Mouse (Mus musculus) splenic B cell, adult 2 months (primary cell): ENCODE measurements at regions not wholly inside any gene's neighbourhood (a gene's known extent, or its start where the extent isn't known, plus 50 kb on each side); places are given as distances from the start of the nearest gene placed in this dataset.

Source experiments
- DNase-seq: peaks from one replicate; pipeline ENCODE4 v3.0.0-alpha.2; 2011; ENCODE audit warnings: low read depth, low spot score
- H3K27me3 ChIP-seq: 2 replicates; pipeline ENCODE4 v1.6.1; 2012; ENCODE audit warnings: mild to moderate bottlenecking, low read length, moderate library complexity, mixed read lengths; ENCODE audit not compliant: control insufficient read depth, poor library complexity, insufficient read depth, severe bottlenecking
- H3K36me3 ChIP-seq: 2 replicates; pipeline ENCODE4 v1.6.1; 2012; ENCODE audit warnings: mild to moderate bottlenecking, low read length, moderate library complexity, mixed read lengths; ENCODE audit not compliant: control insufficient read depth, poor library complexity, insufficient read depth, severe bottlenecking

DNA sequence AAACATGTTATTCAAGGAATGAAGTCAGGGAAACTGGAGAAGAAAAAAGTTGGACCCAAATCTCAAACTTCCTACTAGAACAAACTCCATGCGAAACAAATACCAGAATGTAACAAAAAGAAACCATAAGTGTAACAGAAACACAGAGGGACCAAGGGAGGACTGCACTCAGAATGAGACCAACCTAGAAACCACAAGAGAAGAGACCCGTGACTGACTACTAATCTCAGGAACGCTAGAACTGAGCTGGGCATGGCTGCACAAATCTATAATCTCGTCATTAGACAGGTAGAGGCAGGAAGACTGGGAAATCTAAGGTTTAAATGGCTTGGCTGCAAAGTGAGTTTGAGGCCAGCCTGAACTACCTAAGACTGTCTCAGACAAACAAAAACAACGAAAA is 298.5 kb downstream of the Rps24 start:
- Histone ChIP-seq H3K36me3 (no peaks in the 10 kb centered on the region), H3K27me3 (no peaks in the 10 kb centered on the region)
- no peak for DNase-seq

DNA sequence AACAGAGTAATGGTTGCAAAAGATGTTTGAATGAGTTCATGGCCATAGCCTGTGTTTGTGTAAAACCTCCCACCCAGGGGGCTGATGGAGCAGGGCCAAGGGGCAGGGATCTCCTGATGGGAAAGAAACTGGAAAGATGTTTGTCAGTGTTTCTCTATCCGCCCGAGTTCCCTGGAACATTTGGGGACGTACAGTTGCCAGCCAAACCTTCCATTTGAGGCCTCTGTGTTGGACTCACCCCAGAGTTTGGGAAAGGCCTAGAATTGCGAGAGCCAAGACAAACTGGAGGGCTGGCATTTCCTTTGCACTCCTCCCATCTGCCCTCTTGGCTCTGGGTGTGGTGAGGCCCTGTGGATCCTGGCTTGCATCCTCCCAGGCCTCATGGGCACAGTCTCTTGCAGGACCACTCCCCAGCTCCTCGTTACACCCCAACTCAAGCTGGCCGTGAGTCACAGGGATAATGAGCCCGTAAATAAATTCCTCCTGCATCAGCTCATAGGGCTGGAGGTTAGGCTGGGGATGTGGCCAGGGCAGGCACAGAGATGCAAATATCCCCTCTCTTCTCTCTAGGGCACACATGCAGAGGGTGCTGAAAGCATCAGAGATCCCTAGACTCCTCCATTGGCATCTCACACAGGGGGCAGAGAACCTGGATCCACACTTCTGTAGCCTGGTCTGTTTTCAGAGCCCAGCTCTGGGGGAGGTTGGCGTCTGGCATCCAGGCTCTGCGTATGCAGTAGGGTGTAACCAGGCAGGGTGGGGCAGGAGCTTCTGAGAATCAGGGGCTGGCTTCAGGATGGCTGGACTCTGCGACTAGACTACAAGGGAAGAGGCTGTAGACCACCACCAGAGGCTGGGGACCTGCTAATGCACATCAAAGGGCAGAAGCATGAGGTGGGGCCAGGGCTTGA is 306.7 kb downstream of the Rps24 start:
- DNase-seq = no peak
- Histone ChIP-seq H3K27me3 (no peaks in the 10 kb centered on the region), H3K36me3 (no peaks in the 10 kb centered on the region)

DNA sequence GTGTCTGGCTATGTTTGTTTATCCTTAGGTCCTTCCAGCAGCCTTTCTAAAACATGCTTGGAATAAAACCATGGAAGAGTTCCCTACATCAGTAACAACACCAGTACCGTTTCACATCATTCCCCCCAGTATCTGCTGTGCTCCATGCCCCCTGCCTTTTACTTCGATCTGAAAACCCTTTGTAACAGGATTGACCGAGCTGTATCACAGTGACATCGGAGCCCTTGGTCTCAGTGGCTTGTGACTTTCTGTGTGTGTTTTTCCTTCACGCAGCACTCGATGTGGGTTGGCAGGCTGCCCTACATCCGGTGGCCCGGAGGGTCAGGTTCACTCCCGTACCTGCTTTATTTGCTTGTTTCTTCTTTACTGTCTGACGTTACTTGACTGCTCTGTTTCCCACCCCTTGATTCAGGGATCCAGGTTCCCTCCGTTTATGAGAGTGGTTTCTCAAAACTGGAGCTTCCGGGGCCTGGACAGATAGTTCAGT is 307.5 kb downstream of the Rps24 start:
- no peak for DNase-seq
- Histone ChIP-seq H3K27me3 (no peaks in the 10 kb centered on the region), H3K36me3 (no peaks in the 10 kb centered on the region)

GRCm38 (mm10) chr14:24797494-24797893 is 310.6 kb downstream of the Rps24 start:
- no peaks in the 10 kb centered on the region for H3K27me3 ChIP-seq
- no peaks in the 10 kb centered on the region for H3K36me3 ChIP-seq
- no peak for DNase-seq

GRCm38 (mm10) chr14:24798066-24798465 is 311.1 kb downstream of the Rps24 start:
- no peaks in the 10 kb centered on the region for H3K36me3 ChIP-seq
- H3K27me3 ChIP-seq = no peaks in the 10 kb centered on the region
- DNase-seq = no peak

DNA sequence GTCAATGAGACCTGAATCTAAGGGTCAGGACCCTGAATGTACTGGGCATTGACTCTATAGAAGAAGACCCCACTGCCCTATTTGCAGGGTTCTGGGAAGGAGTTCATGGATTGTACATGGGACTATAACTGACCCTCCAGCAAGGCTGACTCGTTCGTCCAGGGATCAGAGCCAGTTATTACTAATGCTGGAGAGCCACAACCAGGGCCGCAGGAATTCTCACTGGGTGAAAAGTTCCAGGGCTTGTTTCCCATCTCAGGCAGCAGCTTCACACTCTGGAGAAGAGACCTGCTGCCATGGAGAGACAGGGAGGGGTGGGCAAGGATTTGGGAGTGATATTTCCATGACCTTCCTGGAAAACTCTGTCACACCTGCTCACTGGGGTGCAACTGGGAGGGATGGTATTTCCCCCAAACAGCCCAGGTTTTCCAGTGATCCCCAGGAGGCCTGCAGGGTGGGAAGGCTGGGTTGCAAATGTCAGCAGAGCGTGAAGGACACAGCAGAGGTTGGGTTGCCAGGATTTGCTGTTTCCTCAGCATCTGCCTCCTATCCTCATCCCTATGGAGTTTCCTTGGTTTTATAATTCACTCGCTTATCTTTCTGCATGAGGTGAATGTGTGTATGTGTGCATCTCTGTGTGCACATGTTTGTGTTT is 316.2 kb downstream of the Rps24 start:
- no peak for DNase-seq

GRCm38 (mm10) chr14:24807061-24807460 is 320.1 kb downstream of the Rps24 start:
- Histone ChIP-seq H3K36me3 (no peaks in the 10 kb centered on the region), H3K27me3 (no peaks in the 10 kb centered on the region)
- DNase-seq = no peak

More for the DNA sequence above, 316.2 kb downstream of the Rps24 start:
- H3K36me3 ChIP-seq = no peaks in the 10 kb centered on the region
- no peaks in the 10 kb centered on the region for H3K27me3 ChIP-seq

- DNase-seq = no peak
- no peaks in the 10 kb centered on the region; the same call in 1 of the 2 replicates for H3K36me3 ChIP-seq
Measured at GRCm38 (mm10) chr14:24822876-24823567, 336.1 kb downstream of the Rps24 start.

GRCm38 (mm10) chr14:24824351-24824750 is 337.4 kb downstream of the Rps24 start:
- no peak for DNase-seq

More at GRCm38 (mm10) chr14:24822876-24823567, 336.1 kb downstream of the Rps24 start:
- no peaks in the 10 kb centered on the region for H3K27me3 ChIP-seq

DNA sequence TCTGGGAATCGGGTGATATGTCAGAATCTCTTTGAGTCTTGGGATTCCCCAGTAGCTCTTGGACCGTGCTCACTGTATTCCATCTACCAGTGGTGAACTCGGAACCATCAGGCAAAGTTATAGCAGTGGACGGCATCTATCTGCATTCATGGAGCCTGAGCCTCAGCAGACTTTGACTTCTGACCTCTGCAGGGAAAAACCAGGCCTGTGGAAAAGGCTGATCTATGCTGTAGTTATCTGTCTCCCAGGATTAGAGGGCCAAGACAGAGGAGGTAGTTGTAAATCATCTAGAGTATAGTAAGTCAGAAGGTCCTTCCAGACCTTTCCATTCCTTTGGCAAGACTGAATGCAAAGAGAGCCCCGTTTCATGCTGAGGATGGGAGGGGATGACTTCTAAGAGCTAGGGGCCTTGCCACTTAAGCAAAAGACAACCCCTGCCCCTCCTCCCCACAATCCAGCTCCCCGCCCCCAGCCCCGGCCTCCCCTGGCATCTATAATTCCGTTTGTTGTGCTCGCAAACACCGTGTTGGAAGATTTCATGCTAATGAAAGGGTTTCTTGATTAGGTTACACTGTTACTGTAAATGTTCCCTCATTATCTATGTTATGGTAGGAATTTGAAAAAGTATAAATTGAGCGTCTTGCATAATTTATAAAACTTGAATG is 338.9 kb downstream of the Rps24 start:
- no peak for DNase-seq
- Histone ChIP-seq H3K36me3 (no peaks in the 10 kb centered on the region; the same call in 1 of the 2 replicates), H3K27me3 (no peaks in the 10 kb centered on the region)

More at GRCm38 (mm10) chr14:24824351-24824750, 337.4 kb downstream of the Rps24 start:
- no peaks in the 10 kb centered on the region; the same call in 1 of the 2 replicates for H3K36me3 ChIP-seq
- no peaks in the 10 kb centered on the region for H3K27me3 ChIP-seq

GRCm38 (mm10) chr14:24826471-24827337 is 339.8 kb downstream of the Rps24 start:
- H3K27me3 ChIP-seq = no peaks in the 10 kb centered on the region
- H3K36me3 ChIP-seq = no peaks in the 10 kb centered on the region; the same call in 1 of the 2 replicates
- DNase-seq = no peak

- no peaks in the 10 kb centered on the region for H3K27me3 ChIP-seq
- no peaks in the 10 kb centered on the region; the same call in 1 of the 2 replicates for H3K36me3 ChIP-seq
- DNase-seq = no peak
Measured at GRCm38 (mm10) chr14:24827381-24828031, 340.6 kb downstream of the Rps24 start.

DNA sequence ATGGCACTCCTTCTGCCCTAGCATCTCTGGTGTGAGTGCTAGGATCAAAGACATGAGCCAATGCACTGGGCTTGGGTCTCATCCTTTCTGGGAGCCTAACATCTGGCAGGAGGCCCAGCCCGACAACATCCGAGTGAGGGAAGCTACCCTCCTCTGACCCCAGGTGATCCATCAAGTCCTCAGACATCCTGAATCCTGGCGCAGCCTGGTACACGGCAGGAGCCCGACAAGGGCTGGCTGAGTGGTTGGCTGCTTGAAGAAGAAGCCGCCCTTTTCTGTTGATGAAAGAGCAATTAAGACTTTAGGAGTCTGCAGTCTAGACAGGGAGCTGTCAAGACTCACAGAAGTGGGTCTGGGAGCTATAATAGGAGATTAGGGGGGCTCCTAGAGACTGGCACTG is 342.1 kb downstream of the Rps24 start:
- H3K27me3 ChIP-seq = no peaks in the 10 kb centered on the region
- no peaks in the 10 kb centered on the region for H3K36me3 ChIP-seq
- DNase-seq = no peak
